Mouse (Mus musculus) layer of hippocampus, adult 18-20 months (tissue): ENCODE results near the gene Ccdc73. TPM values are rescaled to one million over a fixed set of nuclear protein-coding genes. Genes with fewer than 3 reads are reported as not detected.
"Not testable (repeated sequence)": the region's sequence is repeated elsewhere in the genome, so short reads cannot be mapped to it uniquely, and the experiment has no call there.

Experiments
- DNase-seq, 2 experiments: peaks; one replicate each; pipeline ENCODE4 v3.0.0; 2022; ENCODE audit warnings: low spot score in 2 of 2
- long read RNA-seq: library from polyadenylated mRNA; stranded (forward); transcript quantifications from one replicate; pipeline ENCODE4 v2.0.0, GENCODE M21; 2021
- total RNA-seq, 2 experiments: library from RNA; stranded (reverse); gene quantifications; 2 replicates each; pipeline ENCODE4 v1.2.3; 2021

The Ccdc73 gene
- total RNA-seq, result not detected
- long read RNA-seq, partial matches to known transcripts, result 0 of 9 reads
- long read RNA-seq, other reads (novel, unspliced or antisense), result 9 of 9 reads

DNA sequence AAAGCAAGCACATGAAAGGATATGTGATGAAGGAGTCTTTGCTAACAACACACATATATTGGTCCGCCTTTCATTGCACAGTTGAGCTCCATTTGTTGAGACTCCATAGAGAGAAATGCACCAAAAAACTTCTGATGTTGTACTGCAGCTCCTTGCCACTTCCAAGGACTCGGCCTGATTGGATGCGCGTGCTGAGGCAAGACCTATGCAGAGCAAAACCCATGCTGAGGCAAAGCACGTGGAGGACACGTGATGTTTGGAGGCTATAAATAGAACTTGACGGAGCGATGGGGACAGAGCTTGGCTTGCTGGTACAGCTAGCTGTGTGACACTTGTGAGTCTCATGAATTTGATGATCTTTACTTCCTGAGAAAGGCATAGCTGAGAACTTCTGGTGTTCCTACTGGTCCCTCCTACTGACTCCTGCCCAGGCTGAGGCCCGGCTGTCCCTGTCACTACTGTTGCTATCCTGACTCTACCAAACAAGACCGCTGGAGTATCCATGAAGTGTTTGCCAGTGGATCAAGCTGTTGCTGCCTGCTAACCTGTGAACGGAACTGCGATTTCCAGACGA, at the start of gene Ccdc73:
Ccdc73 (plus strand) TSS at position 524 of the 574 bp plus-strand sequence.
- no peak for DNase-seq

DNA sequence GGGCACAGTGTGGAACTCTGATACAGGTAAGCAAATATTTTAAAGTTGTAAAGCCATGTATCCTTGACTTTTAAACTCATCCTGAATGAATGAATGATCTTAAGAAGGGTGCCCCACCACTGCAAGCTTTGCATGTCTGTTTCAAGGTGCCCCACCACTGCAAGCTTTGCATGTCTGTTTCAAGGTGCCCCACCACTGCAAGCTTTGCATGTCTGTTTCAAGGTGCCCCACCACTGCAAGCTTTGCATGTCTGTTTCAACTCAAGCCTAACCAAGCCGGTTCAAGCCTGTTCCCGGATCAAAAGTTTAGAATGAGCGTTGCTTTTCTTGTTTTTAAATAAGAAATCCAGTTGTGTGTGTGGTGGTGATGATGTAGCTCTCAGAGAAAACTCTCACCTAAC, 48.8 kb upstream of the Ccdc73 start:
- DNase-seq, result not testable (repeated sequence)

DNA sequence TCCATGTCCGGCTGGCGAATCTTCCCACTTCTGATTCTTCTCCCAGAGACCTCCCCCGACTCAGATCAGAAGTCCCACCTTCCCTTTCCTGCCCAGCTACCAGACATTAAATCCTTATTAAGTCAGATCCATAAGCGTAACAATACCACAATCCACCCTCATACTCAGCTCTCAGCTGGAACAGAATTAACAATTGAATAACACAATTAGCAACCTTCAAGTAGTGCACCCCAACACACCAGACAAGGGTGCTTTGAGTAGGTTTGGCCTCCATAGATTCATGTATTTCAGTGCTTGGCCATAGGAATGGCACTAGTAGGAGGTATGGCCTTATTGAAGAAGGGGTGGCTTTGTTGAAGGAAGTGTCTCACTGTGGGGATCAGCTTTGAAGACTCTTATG, 41.4 kb upstream of the Ccdc73 start:
- no peak for DNase-seq

DNA sequence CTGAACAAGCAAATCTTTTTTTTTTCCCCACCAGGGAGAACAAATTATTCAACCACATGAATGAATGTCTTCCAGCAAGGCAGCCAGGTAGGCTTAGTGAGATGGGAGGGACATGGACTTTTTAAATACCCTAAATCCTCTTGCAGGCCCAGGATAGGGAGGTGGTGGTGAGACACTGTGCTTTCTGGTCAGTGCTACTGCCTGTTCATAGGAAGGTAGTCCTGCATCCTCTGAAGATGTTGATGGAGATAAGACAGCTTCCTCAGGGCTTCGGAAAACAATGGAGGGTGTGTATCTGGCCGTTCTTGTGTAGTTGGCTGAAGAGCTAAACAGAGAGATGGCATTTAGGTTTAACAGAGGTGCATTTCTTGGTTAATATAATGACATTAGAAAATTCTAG, 35.1 kb upstream of the Ccdc73 start:
- DNase-seq, result no peak

DNA sequence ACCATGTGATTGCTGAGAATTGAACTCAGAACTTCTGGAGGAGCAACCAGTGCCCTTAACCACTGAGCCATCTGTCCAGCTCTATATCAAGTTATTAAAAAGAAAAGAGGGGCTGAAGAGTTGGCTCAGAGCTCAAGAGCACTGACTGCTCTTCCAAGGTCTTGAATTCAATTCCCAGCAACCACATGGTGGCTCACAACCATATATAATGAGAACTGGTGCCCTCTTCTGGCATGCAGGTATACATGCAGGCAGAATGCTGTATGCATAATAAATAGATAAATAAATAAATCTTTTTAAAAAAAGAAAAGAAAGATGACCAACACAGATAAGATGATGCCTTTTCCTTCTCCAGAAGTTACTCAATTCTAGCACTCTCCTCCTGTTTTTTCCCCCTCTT, 26.6 kb upstream of the Ccdc73 start:
- DNase-seq, result no peak

DNA sequence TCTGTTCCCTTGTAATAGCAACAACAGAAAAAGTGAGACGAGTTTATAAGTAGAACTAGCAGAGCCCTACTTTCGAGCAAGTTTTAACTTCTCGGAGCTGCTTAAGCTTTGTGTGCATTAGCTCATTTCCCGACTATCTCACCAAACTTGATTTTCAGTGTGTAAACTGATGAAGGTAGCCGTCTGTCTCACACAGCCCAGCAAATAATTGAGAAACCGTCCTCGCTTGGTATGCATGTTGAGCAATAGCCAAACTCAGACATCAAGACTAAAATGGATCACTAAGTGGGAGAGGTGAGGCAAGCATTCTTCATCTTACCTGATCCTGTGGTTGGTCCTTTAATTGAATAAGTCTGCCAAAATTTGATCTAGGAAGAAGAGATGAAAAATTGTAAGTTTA, 25.9 kb upstream of the Ccdc73 start:
- DNase-seq, result no peak

DNA sequence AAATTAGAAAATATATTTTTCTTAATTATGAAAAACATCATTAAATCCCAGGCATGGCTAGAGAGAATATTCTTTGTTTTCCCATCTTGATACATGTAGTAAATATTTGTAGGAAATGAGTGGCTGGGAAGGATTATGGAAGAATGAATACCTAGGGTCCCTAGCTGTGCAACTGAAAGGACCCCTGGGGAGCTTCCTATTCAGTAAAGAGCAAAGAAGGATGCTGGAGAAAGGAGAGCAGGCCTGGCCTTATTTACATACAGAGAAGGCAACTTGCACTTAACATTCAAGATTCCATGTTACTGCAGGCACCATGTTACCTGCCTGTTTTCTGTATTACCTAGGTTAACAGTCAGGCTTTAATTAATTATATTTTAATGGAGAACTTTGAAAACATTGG, 25.0 kb upstream of the Ccdc73 start:
- DNase-seq, result no peak

DNA sequence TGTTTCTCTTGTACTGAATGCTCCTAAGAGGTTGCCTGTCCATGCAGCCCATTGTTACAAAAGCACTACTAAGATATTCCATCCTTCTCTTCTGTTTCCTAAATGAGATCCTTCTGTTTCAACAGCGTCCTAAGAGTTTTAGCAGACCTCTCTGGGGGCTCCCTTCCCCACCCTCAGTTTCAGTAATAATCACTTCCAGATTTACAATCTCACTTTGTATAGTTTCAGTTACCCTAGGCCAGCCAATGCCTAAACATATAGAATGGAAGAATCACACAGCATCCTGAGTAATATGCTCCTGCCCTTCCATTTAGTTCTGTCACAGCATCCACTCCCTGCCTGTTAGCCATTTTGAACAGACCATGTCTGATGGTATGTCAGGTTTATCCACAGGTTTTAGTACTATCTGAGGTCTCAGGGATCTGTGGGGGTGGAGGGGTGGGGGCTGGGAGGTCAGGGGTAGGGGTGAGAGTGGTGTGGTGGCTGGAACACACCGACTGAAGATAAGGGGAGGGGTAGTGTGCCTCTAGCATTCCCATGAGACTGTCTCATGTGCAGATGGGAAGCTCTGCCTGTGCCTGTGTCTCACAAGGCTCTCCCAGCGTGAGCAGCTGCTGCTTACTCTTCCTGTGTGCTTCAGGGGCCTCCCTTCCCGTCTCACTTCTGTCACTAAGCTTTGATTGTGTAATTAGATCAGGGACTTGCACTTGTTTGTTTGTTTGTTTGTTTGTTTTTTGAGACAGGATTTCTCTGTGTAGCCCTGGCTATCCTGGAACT, 20.8 kb upstream of the Ccdc73 start:
- DNase-seq, result no peak

DNA sequence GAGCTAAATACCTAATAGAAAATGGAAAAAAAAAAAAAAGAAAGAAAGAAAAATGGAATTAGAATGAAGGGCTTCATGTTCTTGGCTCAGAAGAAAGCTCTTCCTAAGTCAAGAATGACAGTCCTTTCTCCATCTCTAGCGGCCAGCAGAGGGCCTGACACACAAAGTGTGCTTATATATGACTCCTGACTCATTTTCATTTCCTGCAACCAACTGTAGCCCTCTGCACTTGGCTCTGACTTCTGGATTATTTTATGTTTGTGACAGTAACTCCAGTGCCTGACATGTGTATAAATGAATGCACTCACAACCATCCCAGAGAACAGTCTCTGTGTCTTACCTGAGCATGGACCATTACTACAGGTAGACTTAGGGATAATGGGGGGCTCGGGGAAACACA, 20.0 kb upstream of the Ccdc73 start:
- no peak for DNase-seq

DNA sequence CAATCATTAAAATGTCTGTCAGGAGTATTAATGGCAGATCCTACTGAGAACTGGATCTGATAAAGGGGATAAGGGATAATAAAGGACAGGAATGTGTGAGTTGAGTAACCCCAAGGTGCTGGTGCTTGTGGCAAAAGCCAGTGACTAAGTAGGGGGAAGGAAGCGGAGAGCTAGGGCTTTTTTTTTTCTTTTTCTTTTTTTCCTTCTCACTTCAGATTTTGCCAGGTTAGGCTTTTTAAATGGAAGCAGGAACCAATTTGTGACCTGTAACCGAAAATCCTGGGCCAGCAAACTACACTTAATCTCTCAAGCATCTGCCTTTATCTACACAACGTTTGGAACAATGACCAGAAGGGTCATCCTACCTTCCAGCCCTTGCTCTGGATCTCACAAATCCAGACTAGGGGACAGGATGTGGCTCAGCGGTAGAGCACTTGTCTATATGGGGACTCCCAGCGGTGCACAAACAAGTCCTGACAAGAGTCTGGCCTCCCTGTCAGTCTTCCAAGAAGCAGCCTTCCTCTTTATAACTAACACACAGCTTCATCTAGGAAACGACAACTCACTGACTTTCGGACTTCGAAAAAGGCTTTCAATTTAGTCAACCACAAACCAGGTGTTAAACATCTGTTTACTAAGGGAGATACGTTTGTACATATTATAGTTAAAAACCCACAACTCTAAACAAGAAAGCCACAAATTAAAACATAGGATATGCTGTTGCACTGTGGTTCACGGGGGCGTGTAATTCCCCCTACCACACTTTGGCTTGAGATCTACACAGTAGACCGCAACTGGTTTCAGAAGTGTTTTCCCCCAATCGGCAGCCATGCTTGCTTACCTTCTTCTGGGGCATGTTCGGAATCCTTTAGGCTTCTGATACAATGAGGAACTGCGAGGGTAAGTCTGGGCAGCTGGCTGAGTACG, 19.1 kb upstream of the Ccdc73 start:
- DNase-seq, result no peak

DNA sequence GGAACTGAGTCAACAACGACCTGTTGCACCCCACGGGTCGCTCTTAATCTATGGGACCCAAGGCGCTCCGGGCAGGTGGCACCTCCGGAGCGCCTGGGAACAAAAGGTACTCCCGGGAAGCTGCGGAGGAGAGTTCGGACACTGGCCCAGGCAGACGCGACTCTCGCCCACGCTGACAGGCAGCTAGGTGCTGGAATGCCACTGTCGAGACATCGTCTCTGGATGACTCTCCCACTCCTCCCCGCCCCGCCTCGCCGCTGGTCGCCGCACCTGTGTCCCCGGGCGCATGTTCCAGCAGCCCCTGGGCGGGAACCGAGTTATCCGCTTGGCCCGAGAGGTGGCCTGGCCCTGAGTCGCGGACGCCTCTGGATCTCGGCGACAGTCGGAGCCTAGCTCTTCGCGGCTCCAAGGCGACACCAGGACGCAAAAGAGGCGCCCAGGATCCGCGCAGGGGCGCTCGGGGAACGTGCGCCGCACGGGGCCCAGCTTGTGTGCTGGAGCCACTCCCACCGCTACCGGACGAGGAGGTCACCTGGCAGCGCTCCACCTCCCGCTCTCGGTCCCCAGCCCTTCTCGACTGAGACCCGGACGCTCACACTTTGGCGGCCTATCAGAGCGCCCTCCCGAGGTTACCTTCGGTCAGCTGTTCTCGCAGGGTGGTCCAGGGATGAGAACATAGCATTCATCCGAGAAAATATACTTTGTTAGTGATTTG, 18.2 kb upstream of the Ccdc73 start, which contains the start of gene Prrg4:
Prrg4 (minus strand) TSS at position 601 of the 715 bp plus-strand sequence.
- DNase-seq, result peak in 1 of 2 experiments; percentile 17

DNA sequence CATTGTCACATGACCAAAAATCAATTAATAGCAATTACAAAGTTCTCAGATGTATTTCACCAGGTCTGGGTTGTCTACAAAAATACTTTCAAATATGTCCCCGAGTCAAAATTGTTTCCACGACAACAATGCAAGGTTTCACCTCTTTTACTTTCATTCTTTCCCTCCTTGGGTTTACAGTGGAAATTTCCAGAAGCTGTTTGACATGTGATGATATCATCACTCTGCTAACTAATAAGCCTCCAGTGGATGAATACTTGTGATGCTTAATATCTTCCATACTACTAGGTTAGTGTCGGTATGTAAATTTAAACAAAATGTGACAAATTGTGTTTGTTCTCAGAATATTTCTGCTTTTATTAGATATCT, 17.6 kb upstream of the Ccdc73 start:
- DNase-seq, result no peak

DNA sequence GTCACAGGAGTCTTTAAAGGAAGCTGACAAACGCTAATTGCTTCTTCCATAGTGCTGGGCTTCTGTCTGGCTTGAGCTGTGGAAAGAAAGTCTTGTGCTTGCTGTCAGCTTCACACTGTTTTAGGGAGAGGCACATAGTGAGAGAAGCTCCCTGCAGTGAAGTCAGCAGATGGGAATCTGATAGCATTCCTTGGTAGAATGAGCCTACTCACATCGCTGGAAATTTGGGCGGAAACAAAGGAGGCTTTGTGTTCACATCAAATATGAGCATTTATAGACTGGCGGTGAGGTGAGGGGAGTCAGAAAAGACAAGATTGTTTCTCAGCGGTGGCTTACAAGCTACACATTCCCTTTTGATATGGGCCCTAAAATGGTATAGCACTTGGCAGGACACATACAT, 15.9 kb upstream of the Ccdc73 start:
- DNase-seq, result no peak

DNA sequence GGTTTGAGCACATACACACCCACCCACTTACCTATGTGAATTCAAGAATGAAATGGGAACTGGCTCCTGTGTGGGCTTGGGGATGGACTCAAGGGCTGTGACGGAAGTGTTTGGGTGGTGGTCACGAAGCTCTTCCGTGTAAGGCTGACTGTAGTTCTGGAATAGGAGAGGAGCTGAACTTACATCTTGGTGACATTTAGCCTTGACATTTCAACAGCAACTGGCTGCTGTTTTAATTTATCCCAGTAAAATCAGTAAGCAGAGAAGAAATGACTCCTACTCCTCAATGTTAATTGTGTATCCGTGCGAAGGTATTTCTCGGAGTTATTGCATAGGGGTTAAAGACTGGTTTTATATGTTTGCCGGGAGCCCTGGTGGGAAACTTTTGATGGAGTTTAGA, 15.1 kb upstream of the Ccdc73 start:
- DNase-seq, result no peak

DNA sequence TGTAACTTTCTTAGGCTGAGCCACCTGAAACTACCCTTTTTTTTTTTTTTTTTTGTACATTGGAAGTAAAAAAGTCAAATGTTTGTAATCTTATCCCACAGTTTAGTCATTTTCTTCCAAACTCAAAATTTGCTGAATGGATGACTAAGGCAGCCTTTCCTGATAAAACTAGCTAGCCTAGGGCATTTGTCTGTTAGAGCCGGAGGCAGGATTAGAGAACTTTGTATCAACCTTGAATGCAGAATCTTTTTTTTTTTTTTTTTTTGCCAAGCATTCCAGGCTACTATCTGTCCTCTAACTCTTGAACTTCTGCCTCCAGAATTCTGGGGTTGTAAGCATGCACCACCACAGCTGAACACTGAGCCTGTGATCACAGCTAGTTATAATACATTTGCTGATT, 12.8 kb upstream of the Ccdc73 start:
- no peak for DNase-seq

DNA sequence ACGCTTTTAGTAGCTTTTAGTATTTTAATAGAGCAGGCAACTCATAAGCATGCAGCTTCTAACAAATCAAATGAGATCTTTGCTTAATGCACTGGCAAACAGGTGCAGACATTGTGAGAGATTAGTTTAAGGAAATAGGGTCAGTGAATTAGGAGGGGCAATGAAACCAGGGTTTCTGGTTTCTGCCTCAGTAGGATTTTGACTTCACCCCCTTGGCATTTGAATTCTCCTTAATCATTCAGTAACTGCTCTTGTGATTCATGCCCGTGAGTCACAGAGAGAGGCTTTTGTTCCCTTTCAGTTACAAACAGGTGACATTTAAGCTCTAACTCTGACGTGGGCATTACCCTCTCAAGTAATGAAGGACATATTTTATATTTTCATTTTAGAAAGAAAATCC, 11.9 kb upstream of the Ccdc73 start:
- no peak for DNase-seq

DNA sequence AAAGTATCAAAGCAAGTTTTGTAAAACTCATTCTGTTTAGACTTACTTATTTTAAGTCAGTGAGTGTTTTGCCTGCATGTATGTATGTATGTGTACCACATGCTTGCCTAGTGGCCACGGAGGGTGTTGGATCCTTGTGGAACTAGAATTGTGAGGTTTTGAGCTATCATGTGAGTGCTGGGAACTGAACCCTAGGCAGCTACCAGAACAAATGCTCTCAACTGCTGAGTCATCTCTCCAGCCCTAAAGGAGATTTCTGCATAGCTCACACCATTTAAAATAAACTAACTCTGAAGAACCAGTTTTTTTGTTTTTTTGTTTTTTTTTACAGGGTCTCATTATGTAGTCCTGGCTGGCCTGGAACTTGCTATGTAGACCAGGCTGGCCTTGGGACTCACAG, 11.4 kb upstream of the Ccdc73 start:
- DNase-seq, result no peak

DNA sequence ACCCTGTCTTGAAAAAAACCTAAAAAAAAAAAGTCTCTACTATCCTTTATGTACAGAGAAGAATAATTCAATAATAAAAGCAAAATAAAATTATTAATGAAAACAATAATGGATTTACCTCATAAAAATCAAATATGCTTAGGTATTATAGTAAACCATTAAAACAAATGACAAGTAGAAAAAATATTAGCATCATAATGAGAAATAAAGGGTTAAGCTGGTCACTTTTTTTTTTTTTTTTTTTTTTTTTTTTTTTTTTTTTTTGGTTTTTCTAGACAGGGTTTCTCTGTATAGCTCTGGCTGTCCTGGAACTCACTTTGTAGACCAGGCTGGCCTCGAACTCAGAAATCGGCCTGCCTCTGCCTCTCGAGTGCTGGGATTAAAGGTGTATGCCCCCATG, 9.5 kb upstream of the Ccdc73 start:
- DNase-seq, result not testable (repeated sequence)

DNA sequence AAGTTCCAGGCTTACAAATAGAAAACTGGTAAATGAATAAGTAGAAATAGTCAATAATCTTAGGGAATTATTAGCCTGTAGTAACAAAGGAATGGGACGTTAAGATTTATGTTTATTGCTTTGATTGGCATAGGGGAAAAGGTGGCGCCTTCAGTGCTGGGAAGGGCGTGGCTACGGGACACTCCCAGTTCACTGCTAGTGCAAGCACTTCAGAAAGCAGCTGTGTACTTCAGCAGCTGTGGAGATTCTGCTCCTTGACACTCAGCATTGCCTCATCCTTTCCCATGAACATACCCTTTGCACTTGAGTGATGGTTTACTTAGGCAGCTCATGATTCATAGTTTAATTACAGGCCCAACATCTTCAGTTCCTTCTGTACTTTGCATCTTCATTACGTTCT, 8.5 kb upstream of the Ccdc73 start:
- DNase-seq, result no peak

DNA sequence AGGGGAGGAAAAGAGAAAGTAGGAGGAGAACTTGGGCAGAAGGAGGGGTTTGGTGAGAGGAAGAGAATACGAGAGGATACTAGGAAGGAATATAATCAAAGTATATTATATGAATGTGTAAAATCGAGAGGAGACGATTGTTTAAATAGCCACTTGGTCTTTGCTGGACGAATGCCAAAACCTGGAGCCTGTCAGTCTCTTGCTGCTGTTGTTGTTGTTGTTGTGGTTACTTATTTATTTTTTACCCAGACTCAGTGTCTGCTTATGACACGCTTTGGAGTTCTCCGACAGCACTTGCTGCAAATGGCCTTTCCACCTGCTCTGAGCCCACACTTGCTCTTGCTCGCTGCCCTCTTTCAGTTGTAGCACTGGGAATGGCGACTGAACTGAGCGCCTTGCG, 7.2 kb upstream of the Ccdc73 start:
- no peak for DNase-seq

DNA sequence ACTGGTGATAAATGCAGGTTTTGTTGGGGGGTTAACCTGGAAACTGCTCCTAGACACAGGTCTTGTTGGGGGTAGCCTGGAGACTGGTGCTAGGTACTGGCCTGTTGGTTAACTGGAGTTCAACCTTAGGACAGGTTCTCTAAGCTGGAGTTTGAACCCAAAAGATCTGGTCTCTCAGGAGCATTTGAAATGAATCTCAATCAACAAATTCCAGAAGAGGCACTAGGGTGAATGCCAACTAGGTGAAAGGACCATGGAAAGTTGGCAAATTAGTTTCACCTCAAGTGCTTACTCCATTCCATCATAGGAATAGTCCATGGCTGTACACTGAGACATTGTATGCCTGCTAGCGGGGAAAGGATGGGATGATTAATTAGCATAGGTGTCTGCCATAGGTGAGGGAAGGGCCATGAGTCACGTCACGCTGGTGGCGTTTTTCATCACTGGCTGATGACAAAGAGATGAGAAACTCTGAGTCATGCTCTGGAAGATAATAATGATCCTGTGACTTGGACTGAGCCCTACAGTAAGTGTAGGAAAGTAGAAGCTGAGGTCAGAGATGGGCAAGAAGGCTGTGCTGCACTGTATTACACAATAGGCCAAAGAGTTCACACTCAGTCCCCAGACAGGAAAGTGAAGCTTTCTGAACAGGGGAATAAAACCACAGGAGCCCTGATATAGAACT, 3.3 kb upstream of the Ccdc73 start:
- no peak for DNase-seq
